Mouse (Mus musculus) adrenal gland, postnatal 36 days (tissue): Measurements from ENCODE around the gene Hcn2. TPM values are rescaled to one million over a fixed set of nuclear protein-coding genes. Genes with fewer than 3 reads are reported as not detected.
"Not testable (repeated sequence)": the region's sequence is repeated elsewhere in the genome, so short reads cannot be mapped to it uniquely, and the experiment has no call there.

Experiments
- DNase-seq, 2 experiments: peaks; one replicate each; pipeline ENCODE4 v3.0.0; 2021; ENCODE audit warnings: mixed read lengths in 1 of 2
- total RNA-seq, 2 experiments: library from RNA; stranded (reverse); gene quantifications; 2 replicates each; pipeline ENCODE4 v1.2.3; 2021

Gene Hcn2
- total RNA-seq, 2 experiments from 2014 or later, result 4.3 to 6.0 TPM

DNA sequence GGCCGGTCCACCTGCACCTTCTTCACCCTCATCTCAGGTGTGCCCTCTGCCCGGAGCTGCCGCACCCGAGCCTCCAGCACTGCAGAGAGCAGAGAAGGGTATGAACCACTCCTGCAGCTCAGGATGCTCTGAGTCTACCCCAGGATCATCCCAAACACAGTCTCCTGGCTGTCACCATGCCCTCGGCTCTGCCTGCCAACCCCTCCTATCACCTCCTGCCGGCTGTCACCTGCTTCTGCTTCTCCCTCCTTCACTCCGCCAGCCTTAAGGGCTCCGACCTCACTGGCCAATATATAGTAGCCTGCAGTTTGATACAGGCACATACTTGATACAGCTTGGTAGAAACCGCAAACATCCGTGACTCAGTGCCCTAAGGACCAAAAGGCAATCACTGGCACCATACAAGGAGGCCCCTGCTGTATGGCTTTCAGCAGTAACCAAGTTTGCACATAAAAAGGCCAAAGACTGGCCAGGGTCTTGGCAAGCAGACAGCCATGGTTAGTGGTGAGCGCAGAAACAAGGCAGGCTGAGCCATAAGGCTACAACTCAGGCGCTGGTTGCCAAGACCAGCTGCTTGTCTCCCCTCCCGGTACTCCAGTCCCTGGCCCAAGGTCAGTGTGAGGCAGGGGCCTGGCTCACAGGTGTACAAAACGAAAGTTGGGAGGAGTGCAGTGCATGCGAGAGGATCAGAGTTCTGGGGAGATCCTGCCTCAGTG is 27.4 kb downstream of the Hcn2 start:
- DNase-seq, result no peak

DNA sequence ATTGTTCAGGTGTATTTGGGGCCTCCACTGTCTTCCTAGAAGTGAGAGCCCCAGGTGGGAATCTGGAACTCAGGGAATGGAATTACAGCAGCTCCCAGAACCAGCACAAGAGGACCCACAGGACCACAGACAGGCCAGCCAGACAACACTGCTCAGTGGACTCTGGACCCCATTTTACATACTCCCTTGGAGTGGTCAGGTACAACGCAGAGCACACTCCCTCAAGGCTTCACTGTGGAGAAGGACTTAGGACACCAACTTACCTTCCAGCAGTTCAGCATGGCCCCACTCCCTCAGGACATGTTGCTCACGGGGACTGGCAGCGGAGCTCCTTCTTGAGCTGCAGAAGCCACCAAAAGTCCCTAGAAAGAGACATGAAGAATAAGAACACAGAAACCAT is 29.0 kb downstream of the Hcn2 start:
- no peak for DNase-seq

DNA sequence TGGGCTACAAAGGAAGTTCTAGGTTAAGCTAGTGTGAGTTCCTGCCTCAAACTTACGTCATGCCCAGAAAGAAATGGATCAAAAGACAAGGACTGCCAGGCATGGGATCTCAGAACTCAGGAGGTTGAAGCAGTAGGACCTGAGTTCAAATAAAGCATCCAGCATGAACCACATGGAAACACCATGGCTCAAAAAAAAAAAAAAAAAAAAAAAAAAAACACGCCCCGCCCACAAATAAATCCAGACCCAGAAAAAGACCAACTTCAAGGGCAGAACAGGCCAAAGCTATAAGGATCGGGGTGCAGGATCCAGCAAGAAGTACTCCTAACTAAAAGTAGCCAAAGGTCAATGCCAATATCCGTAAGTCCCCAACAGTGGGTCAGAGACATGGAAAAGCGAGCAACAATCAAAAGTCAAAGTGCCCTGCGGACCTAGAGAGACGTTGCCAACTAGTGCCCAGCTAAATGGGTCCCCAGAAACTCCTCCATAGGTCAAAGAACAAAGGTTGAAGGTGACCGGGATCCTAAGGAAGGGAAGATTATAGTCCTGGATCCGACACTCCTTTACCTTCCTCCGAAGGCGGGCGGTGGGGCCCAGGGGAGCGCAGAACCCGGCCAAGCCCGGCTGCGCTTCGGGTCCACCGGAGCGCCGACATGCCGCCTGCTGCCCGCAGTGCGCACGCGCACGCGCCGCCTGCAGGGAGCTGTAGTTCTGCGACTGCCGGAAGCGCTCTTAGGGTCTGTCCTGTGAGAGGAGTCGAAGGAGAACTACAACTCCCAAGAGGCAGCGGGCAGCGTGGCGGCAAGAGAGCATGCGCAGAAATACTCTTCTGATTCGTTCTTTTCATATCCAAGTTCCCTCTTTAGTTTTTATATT is 29.7 kb downstream of the Hcn2 start, which contains the start of gene Polrmt:
Polrmt (minus strand) TSS at position 684 of the 876 bp plus-strand sequence.
- DNase-seq, result peak; percentile 95 to 96

DNA sequence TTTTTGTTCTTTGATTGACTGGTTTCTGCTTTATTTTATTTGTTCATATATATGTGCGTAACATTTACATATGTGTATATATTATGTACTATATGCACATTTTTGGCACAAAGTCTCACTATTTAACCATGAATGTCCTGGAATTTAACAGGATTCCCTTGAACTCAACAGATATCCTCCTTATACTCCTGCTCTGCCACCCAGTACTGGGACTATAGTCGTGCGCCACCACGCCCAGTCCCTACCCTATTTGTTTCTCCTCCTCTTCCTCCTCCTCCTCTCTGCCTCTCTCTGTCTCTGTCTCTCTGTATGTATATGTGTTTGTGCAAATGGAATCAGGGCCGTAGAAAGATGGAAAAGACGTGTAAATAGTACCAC is 30.3 kb downstream of the Hcn2 start:
- DNase-seq, result no peak

DNA sequence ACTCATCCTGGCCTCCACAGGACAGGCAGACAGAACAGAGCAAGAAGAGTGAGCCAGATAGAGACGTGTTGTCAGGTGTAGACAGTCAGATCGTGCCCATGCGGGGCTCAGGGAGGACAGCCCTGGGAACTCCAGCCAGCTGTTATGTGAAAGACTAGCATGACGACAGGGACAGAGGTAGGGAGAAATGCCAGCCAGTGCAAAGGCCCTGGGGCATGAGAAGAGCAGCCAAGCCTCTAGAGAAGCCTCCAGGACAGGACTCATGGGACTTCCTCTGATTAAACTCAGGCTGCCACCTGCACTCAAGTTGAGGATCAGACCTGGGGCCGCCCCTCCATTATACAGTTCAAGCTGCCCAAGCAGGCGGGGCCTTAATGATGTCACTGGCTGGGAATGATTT is 32.1 kb downstream of the Hcn2 start:
- no peak for DNase-seq

DNA sequence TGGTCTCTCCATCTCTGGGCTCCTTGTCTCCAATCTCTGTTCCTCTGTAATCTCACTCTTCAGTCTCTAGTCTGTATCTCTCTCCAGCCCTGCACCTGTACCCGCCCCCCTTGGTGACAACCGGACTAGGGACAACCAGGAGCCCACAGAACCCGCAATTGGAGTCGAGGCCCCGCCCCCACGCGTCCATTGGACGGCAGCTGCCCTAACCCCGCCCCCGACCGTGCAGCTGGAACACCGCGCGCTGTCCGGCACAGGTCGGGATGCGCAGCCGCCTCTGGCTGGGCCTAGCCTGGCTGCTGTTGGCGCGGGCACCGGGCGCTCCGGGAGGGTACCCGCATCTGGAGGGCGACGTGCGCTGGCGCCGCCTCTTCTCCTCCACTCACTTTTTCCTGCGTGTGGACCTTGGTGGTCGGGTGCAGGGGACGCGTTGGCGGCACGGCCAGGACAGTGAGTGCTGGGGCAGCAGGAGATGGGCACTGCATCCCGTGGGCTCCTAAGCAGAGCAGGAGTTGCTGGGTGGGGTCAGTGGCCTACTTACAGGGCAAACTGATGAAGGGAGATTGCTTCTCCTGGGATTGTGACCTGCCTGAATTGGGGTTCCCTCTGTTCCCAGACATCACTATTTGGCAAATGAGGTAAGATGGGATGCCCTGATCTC is 38.6 kb downstream of the Hcn2 start, which contains the start of gene Fgf22:
Fgf22 (plus strand) TSS at position 221 of the 661 bp plus-strand sequence.
- DNase-seq, result peak; percentile 86 to 94

DNA sequence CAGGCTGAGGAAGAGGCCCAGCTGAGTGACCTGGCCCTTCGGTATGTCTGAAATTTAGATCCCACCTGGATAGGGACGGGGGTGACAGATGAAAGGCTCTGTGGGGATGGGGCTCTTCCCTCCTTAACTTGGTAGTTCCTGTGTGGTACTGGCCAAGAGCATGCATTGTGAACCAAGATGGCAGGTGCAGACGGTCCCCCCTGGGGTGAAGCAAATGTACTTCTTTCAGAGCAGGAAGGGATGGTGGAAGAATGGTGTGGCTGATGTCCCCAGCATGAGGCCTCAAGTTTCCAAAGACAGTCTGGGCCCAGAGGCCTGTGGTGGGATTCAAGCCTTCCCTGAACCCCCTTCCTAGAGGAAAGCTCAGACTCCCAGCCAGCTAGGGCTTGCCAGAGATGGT is 39.4 kb downstream of the Hcn2 start:
- no peak for DNase-seq

DNA sequence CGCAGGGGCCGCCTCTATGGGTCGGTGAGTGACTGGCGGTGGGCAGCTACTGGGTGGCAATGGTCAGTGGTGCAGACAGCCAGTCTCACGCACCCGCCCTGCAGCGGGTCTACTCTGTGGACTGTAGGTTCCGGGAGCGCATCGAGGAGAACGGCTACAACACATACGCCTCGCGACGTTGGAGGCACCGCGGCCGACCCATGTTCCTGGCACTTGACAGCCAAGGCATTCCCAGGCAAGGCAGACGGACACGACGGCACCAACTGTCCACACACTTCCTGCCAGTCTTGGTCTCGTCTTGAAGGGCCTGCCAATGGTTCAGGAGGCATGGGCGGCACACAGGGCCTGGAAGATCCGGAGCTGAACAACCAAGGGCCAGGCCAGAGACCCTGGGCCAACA is 40.2 kb downstream of the Hcn2 start:
- DNase-seq, result no peak

DNA sequence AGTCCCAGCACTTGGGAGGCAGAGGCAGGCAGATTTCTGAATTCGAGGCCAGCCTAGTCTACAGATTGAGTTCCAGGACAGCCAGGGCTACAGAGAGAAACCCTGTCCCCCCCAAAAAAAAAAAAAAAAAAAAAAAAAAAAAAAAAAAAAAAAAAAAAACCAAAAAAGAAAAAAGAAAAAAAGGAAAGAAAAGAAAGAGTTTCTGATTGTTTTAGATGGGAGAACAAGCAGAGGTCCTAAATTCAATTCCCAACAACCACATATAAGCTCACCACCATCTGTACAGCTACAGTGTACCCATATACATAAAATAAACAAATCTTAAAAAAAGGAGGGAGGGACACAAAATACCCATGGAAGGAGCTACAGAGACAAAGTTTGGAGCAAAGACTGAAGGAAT is 43.2 kb downstream of the Hcn2 start:
- not testable (repeated sequence) for DNase-seq

DNA sequence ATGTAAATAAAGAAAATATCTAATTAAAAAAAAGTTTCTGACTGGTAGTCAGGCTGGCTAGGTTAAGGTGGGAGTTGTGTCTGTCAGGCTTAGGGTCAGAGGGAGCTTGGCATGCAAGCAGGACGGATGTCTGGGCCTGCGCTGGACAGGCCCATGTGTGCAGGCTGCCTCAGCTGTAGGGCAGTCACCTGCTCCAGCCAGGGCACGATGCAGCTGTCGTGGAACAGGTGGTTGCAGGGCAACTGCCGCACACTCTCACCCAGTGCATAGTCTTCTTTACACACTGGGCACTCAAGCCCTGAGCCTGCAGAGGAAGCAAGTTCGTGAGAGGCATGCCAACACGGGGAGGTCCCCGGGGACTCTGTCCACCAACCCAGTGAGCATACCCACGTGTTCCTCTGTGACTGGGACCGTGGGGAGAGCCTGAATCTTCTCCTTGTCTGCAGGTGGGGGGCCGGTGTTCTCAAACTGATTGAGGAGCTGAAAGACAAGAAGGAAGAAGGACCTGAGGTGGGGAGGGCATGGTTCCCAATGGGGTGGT is 44.2 kb downstream of the Hcn2 start:
- DNase-seq, result no peak

DNA sequence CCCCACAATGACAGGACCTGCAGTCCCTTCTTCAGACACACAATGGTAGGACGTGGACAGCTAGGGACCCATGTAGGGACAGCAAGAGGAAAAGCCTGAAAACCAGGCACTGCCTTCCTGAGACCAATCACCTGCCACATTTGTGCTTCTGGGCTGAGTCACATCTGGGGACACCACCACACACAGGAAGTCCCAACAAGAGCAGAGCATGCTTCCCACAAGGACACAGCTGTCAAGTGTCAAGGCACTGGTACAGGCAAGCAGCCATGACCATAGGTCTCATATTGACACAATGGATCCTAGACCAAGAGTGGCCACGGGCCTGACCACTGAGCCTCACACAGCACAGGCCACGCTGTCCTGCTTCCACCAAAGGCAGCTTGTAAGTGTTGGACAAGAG is 46.4 kb downstream of the Hcn2 start:
- DNase-seq, result peak in 1 of 2 experiments; percentile 28

DNA sequence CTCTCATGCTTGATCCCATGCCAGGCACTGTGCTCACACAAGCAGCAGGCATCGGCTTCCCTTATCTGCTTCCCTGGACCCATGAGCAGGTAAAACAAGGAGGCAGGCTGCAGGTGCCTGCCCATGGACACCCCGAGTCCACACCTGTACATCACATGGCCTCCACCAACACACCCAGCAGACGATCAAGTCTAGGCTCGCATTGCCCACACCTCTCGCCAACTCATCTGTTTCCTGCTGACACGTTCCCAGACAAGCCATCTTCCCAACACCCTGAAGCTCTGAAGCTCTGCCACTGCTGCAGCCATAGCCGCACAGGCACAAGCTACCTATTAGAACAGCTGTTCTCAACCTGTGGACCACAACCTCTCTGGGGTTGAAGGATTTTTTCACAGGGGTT is 47.8 kb downstream of the Hcn2 start:
- no peak for DNase-seq

DNA sequence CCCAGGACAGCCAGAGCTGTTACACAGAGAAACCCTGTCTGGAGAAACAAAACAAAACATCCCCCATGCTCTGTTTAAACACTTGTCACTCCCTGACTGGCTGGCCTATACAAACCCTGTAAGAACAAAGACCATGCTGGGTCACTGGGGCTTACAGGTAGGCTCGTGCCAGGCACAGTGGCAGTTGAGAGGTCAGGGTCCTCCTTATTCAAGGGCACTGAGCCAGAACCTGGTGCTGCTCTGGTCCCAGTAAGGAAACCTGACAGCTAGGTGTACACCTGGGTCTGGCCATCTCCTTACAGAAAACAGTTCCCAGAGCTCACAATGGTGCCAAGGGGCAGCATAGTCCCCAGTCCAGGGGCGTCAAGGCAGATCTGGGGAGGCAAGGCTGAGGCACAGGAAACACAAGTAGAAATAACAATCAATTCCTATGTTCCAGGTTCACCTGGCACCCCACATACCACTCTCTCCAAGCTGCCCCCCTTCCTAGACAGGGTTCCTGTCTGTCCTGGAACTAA is 48.9 kb downstream of the Hcn2 start:
- no peak for DNase-seq

DNA sequence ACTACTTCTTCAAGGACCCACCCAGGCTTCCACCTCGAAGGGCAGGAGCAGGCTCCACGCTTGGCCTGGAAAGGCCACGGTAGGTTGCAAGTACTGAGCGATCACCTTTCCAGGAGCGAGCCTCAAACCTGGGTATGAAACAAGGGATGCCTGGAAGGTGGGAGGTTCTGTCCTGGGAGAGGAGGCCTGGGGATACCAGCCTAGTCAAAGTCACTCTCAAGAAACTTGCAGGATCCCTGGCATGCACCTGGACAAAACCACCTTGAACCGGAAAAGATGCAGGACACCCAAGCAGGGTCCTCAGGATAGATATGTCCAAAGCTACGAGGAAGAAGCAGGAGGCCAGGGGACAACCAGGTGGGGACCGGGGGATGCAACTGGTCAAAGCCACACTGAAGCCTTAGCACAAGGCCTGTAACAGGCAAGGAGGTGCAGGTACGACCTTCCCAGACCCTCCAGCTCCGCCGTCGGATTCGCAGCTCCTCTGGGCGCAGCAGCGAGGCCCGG is 49.6 kb downstream of the Hcn2 start:
- DNase-seq, result no peak

DNA sequence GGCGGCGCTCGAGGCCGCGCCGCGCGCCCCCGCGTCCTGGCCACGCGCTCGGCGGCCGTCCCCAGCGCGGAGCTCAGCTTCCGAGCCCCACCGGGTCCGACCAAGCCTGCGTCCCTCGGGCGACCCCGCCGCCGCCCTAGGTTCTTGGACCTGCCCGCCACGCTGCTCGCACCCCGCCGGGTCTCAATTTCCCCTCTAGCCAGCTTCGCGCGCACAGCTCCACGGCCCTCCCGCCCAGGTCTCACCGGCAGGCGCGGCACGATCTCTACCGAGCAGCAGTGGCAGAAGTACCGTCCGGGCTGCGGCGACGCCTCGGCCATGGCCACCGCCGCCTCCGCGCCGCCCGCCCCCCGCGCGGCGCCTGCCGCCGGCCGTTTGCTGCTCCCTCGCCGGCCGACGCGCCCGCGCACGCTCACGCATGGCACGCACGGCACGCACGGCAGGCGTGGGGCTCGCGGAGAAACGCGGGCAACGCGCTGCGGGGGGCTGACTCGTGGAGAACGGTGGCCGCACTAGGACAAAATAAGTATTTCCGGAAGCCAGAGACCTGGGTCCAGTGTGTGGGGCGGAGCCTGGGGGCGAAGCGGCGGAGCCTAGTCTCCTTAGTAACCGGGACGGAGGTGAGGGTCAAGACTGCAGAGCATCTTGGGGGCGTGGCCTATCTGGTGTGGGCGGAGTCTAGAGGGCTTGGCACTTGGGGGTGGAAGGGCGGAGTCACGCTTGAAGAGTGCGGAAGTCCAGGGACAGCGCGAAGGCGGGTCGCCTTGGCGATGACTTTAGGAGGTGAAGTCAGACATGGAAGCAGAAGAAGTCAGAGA is 50.3 kb downstream of the Hcn2 start, which contains the start of gene Rnf126:
Rnf126 (minus strand) TSS at position 445 of the 818 bp plus-strand sequence.
- peak; percentile 99 to 100 for DNase-seq

DNA sequence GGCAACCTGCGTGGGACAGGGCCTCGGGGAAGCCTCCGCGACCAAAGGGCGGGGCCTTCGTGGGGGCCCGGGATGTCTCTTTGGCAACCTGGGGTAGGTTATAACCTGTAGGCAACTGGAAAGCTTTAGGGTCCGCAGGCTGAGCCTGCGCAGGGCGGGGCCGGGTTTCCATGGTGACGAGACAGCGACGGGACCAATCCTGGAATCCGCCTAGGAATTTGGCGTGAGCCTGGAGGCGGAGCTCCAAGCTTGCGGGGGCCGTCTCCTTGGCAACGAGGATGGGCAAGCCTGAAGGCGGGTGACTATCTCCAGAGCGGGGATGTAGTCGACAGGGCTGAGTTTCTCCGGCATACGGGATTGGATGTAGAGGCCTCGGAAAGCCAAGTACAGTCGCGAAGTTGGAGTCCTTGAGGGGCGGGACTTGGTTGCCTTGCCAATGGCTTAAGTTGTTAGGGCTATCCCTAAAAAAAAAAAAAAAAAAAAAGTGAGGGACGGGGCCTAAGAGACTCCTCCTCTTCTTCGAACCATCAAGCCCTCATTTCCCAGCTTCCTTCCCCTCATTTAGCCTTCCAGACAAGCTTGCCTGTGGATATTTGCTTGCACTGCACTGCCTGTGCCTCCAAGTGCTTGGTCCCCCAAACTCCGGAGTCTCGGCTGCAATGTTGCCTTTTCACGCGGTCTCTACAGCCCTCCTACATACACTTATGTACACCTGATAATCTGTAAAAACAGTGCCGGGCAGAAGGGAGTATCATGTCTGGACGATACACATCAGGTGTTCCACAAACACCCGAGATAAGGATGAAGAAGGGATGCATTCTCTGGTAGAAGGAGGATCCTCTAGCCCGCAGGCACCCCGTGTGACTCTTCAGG is 51.2 kb downstream of the Hcn2 start:
- DNase-seq, result peak; percentile 95 to 96

DNA sequence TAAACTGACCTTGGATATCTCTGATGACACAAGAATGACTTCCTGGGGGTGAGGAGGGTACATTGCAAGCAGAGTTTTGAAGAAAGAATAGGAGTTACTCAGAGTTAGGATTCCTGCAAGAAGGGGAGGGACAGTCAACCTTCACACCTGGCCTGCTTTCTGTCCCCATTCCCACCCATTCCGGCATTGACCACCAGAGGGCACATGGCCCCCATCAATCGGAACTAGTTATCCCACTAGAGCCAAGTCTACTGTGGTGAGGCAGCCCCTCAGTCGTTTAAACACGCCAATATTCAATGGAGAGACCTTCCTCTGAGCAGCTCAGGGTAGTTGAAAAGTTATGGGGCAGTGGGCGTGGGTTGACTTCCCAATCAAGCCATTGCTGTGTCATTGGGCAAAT is 52.0 kb downstream of the Hcn2 start:
- peak; percentile 75 to 80 for DNase-seq

DNA sequence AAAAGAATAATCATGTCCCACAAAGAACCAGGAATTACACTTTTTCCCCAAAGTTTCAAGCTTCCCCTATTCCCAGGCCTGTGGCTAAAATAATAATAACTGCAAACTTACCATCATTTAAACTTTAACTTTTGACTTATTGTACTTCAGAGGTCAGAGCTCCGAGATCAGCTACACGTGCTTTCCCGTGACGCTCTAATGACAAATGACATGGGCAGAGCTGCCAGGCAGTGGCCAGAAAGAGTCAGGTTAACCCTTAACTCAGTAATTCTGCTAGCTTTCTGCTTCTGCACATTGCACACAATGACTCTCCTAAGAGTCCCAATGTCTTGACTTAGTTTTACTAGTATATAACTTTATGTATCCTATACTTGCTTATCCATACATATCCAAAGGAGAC is 52.9 kb downstream of the Hcn2 start:
- DNase-seq, result no peak

DNA sequence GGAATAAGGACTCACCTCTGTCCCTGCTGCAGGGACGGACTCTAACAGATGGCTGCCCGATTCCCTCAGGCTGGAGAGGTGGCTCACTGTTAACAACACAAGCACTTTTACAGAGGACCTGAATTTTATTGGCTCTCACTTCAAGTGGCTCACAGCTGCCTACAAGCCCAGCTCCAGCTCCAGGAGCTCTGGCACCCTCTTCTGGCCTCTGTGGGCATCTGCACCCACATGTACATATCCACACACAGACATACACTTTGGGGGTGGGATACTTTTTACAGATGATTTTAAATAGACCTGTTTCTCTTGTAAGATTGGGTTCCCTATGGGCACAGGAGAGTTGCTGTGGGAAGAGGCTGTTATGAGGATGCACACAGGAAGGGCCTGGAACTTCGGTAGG is 55.9 kb downstream of the Hcn2 start:
- DNase-seq, result no peak

DNA sequence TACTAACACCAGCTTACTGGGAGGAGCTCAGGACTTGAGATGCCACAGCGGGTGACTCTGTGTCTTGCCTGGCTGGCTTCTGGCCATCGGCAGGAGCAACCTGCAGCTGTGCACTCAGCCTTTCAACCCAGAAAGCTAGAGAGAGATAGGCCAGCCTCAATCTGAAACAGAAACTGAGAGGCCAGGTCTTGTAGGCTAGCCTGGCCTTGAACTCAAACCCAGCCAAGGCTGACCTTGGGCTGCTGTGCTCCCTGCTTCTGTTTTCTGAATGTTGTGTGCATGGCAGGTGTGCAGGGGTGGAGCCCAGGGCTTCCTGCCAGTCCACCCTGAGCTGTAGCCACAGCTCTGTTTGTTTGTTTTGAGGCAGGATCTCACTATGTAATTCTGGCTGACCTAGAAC is 56.8 kb downstream of the Hcn2 start:
- DNase-seq, result peak in 1 of 2 experiments; percentile 19
